Mouse (Mus musculus) layer of hippocampus, adult 2 months (tissue): ENCODE data around the gene Slc22a12. TPM values are rescaled to one million over a fixed set of nuclear protein-coding genes. Genes with fewer than 3 reads are reported as not detected.

Source experiments
- DNase-seq, 2 experiments: peaks; one replicate each; pipeline ENCODE4 v3.0.0; 2022; ENCODE audit warnings: low spot score in 2 of 2
- H3K27ac ChIP-seq: fragments of 200-600 bp; 2 replicates; pipeline ENCODE4 v1.8.1; 2022
- H3K4me3 ChIP-seq: fragments of 200-600 bp; 2 replicates; pipeline ENCODE4 v1.8.1; 2022; ENCODE audit warnings: mild to moderate bottlenecking
- CTCF ChIP-seq: fragments of 200-600 bp; conservative IDR thresholded peaks from 2 replicates; pipeline ENCODE4 v1.8.1; 2022; ENCODE audit warnings: antibody characterized with exemption, mild to moderate bottlenecking, moderate library complexity
- total RNA-seq, 2 experiments: library from RNA; stranded (reverse); gene quantifications; 2 replicates each; pipeline ENCODE4 v1.2.3; 2021

The Slc22a12 gene
- total RNA-seq, 2 experiments from 2014 or later, result 0.20 to 0.37 TPM

- no peak for DNase-seq
- TF ChIP-seq CTCF, result no peak
- Histone ChIP-seq H3K27ac (no peak overlapping the region), H3K4me3 (no peak overlapping the region)
These were observed 6.6 kb downstream of the Slc22a12 start for GRCm38 (mm10) chr19:6536201-6536600.

DNA sequence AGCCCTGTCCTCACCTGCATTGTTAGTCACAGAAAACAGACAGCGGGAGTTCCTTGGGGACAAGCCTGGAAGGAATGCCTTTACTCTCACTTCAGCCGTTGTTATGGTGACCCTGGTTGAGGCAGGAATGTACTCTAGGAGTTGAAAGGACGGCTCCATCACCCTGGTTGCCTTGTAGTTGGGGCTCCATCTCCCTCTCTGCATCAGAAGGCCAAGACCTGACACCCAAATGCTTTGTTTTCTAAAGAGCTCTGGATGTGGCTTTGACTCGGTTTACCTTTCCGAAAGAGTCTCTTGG, 8.8 kb downstream of the Slc22a12 start:
- Histone ChIP-seq H3K4me3 (no peak overlapping the region), H3K27ac (peak overlapping the region; percentile 80; the same call in 1 of the 2 replicates)
- no peak for DNase-seq
- no peak for TF ChIP-seq CTCF

DNA sequence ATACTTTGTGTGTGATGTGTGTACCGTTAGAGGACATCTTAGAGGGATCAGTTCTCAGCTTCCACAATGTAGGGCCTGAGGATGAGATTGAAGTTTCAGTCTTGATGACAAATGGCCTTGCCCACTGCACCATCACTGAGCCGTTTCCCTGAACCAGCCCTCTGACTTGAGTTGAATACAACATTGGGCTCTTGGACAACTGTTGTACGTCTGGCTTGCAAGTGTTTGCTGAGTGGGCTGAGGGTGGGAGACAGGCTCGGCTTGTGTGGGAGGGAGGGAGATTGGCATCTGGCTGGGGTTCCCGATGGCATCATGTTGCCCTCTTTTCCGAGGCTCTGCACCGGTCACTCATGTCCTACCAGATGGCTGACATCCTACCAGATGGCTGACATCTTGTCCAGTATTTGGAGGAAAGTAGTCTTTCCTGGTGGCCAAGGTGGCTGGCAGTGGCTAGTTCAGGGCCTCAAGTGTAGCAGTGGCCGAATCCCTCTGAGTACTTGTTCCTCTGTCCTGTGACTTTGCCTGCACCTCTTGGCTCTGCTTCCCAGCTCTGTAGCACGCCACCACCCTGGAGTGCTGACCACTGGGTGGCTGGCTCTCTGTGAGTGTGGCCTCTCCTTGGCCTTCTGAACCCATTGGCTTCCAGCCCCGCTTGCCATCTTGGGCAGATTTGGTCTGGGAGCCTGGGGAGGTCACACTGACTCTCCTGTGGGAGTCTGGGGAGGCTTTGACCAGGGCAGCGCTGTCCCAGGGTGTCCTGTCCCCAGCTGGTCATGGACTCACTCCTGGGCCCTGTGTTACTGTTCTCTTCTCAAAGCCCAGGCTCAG, 9.3 kb downstream of the Slc22a12 start:
- DNase-seq, result no peak
- Histone ChIP-seq H3K27ac (peak overlapping the region; percentile 80), H3K4me3 (no peak overlapping the region)
- TF ChIP-seq CTCF, result no peak

DNA sequence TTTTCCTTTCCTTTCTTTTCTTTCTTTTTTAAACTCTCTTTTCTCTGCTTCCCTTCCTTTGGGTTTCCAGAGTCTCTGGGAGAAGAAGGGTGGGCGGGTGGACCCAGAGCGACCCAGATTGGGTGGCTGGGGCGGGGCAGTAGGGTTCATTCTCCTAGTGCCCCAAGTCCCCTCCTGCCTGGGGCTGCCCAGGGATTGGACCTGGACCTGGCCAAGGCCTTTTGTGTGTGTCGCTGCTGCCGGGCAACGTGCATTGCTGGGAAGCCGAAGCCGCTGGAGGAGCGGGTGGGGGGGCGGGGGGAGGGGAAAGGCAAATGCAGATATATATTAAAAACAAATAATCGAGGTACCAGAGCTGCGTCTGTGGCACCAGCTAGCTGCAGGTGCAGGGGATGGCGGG, 10.2 kb downstream of the Slc22a12 start:
- H3K4me3 ChIP-seq, result peak overlapping the region; percentile 46
- TF ChIP-seq CTCF, result no peak
- H3K27ac ChIP-seq, result peak overlapping the region; percentile 80
- DNase-seq, result no peak

DNA sequence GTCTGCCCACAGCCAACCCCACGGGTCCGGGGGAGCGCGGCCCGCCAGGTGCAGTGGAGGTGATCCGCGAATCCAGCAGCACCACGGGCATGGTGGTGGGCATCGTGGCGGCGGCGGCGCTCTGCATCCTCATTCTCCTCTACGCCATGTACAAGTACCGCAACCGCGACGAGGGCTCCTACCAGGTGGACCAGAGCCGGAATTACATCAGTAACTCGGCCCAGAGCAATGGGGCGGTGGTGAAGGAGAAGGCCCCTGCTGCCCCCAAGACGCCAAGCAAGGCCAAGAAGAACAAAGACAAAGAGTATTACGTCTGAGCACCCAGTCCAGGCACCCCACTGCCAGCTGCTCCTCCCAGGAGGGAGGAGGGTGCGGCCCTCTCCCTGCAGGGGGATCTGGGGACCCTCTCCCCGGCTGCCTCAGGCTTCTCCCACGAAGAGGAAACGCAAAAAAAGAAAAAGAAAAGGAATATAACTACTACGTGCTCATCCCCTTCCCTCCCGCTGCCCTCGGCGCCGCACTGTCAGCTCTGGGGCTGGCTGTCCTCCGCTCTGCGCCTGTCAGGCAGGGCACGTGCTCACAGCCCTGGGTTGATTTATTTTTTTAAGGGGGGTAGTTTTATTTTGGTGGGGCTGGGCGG, 10.9 kb downstream of the Slc22a12 start:
- H3K4me3 ChIP-seq, result peak overlapping the region; percentile 46
- no peak for DNase-seq
- no peak for TF ChIP-seq CTCF
- H3K27ac ChIP-seq, result peak overlapping the region; percentile 80

DNA sequence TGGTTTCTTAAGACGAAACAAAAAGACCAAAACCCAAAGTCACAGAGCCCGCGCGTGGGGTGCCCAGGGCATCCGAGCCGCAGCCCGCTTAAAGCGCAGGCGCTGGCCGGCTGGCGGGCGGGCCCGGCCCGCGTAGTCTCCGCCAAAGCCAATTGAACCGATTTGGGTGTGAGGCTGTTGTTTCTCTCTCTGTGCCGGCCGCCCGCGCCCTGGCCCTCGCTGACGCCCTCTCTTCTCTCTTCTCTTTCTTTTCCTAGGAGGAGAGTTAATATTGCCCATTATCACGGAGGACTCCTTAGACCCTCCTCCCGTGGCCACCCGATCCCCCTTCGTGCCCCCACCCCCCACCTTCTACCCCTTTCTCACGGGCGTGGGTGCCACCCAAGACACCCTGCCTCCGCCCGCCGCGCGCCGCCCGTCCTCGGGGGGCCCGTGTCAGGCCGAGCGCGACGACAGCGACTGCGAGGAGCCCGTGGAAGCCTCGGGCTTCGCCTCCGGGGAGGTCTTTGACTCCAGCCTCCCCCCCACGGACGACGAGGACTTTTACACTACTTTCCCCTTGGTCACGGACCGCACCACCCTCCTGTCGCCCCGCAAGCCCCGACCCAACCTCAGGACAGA, 11.7 kb downstream of the Slc22a12 start:
- peak overlapping the region; percentile 80 for H3K27ac ChIP-seq
- H3K4me3 ChIP-seq, result peak overlapping the region; percentile 46
- no peak for DNase-seq
- TF ChIP-seq CTCF, result no peak

DNA sequence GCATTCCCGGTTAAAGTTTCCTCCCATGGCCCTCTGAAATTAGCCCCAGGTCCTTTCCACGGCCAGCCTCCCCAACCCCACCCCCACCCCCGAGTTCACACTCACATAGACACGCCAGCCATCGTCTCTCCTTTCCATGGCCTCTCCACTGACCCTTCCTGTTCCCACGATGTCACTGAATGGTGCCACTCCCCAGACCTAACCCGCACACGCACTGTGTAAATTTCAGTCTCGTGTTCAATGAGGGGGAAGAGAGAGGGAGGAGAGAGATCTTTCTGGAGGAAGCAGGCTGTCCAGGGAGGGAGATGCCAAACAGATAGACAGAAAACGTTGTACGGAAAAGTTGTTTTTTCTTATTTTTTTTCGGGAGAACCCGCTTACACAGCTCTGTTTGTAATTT, 12.5 kb downstream of the Slc22a12 start:
- DNase-seq, result no peak
- TF ChIP-seq CTCF, result no peak
- Histone ChIP-seq H3K27ac (peak overlapping the region; percentile 80), H3K4me3 (peak overlapping the region; percentile 46; the same call in 1 of the 2 replicates)

- no peak overlapping the region for H3K4me3 ChIP-seq
- H3K27ac ChIP-seq, result peak overlapping the region; percentile 81; the same call in 1 of the 2 replicates
These were observed 13.4 kb downstream of the Slc22a12 start for GRCm38 (mm10) chr19:6529265-6529985.

GRCm38 (mm10) chr19:6527839-6528531, 14.8 kb downstream of the Slc22a12 start:
- DNase-seq, result no peak
- Histone ChIP-seq H3K27ac (peak overlapping the region; percentile 81), H3K4me3 (no peak overlapping the region)
- TF ChIP-seq CTCF, result no peak

More at GRCm38 (mm10) chr19:6529265-6529985, 13.4 kb downstream of the Slc22a12 start:
- DNase-seq, result no peak
- peak; percentile 50 for TF ChIP-seq CTCF

GRCm38 (mm10) chr19:6527439-6527838, 15.4 kb downstream of the Slc22a12 start:
- Histone ChIP-seq H3K4me3 (no peak overlapping the region), H3K27ac (peak overlapping the region; percentile 81)
- TF ChIP-seq CTCF, result no peak

DNA sequence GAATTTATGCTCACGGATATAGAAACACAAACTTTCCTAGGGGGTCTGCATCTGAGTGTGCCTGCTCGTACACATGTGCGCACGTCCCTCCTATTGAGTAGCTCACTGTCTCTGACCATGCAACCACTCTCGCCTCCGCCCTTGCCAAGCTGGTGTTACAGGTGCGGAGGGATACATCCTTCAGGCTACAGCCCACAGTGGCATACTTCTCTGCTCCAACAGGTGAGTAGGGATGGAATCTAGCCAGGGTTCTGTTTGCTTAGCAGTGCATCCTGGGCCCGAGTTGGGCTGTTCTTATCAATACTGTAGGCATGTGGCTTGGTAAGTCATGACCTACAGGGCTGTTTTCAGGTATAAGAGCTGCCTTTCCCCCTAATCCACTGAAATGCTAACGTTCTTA, 16.8 kb downstream of the Slc22a12 start:
- no peak overlapping the region for H3K4me3 ChIP-seq
- H3K27ac ChIP-seq, result no peak overlapping the region
- no peak for DNase-seq
- TF ChIP-seq CTCF, result no peak

More at GRCm38 (mm10) chr19:6527439-6527838, 15.4 kb downstream of the Slc22a12 start:
- DNase-seq, result no peak

DNA sequence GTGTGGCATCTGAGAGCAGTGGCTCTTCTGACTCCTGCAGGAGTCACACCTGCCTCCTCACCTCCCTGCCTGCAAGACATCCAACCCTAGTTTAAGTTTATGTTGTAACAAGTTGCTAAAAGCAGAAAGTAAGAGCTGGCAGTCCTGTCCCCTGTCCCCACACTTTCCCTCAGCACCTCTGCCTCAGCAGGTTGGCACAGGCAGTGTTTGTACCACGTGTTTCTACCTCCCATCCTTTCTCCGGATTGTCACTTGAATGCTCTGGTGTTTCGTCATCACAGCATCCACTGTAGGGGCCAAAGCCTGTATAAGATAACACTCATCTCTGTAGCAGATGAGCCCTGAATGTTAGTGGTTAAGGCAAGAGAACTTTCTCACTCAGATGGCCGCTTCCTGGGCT, 17.8 kb downstream of the Slc22a12 start:
- Histone ChIP-seq H3K27ac (peak overlapping the region; percentile 32; the same call in 1 of the 2 replicates), H3K4me3 (no peak overlapping the region)
- no peak for DNase-seq
- TF ChIP-seq CTCF, result no peak
